Mouse (Mus musculus): ENCODE results near the gene Psg17. TPM values are rescaled to one million over a fixed set of nuclear protein-coding genes. Genes with fewer than 3 reads are reported as not detected.
A peak's percentile ranks its signal among the peaks of the same experiment; 100 is the strongest.

Psg17 gene
- polyA plus RNA-seq, 1 experiment from 2014 or later: not detected

- Histone ChIP-seq H3K4me3 (ENCODE audit: low read length) (peak within 1 kb of the TSS; percentile 42), H3K36me3 (ENCODE audit: control insufficient read depth, insufficient read depth, low read length) (no peaks in the 10 kb centered on the region), H3K4me1 (ENCODE audit: control insufficient read depth, insufficient read depth, low read depth, low read length) (no peaks in the 10 kb centered on the region), H3K27me3 (replicated peaks; ENCODE audit: control insufficient read depth, insufficient read depth, low read length) (no peaks in the 10 kb centered on the region), H3K27ac (ENCODE audit: low read depth, low read length) (peak within 1 kb of the TSS; percentile 20), H3K9me3 (ENCODE audit: control insufficient read depth, low read length) (no peaks in the 10 kb centered on the region), H3K9ac (ENCODE audit: low read depth, low read length) (peak within 1 kb of the TSS; percentile 58), H3K4me2 (ENCODE audit: low read length) (peak within 1 kb of the TSS; percentile 79)
- WGBS: 27% methylated on average over 3 of the region's 3 CpGs
- ATAC-seq: peak; percentile 35
Observed at GRCm38 (mm10) chr7:18839865-18840264, 18.5 kb upstream of the Psg17 start, which contains the start of gene Mill2. Gene Mill2, plus strand, starts transcription at chr7:18839966.

GRCm38 (mm10) chr7:18832298-18832697, 10.9 kb upstream of the Psg17 start:
- H3K4me2 ChIP-seq (ENCODE audit: low read length): no peak overlapping the region
- H3K27me3 ChIP-seq (replicated peaks; ENCODE audit: control insufficient read depth, insufficient read depth, low read length): no peaks in the 10 kb centered on the region
- no peak overlapping the region for H3K4me3 ChIP-seq (ENCODE audit: low read length)
- no peak overlapping the region for H3K9ac ChIP-seq (ENCODE audit: low read depth, low read length)
- no peak for ATAC-seq
- H3K4me1 ChIP-seq (ENCODE audit: control insufficient read depth, insufficient read depth, low read depth, low read length): no peaks in the 10 kb centered on the region
- H3K27ac ChIP-seq (ENCODE audit: low read depth, low read length): no peak overlapping the region
- H3K36me3 ChIP-seq (ENCODE audit: control insufficient read depth, insufficient read depth, low read length): no peaks in the 10 kb centered on the region
- no peaks in the 10 kb centered on the region for H3K9me3 ChIP-seq (ENCODE audit: control insufficient read depth, low read length)
- 49% methylated on average over 13 of the region's 13 CpGs for WGBS

- no peak overlapping the region for H3K4me3 ChIP-seq (ENCODE audit: low read length)
- H3K27me3 ChIP-seq (replicated peaks; ENCODE audit: control insufficient read depth, insufficient read depth, low read length): no peaks in the 10 kb centered on the region
- 75% methylated on average over 7 of the region's 7 CpGs for WGBS
- no peaks in the 10 kb centered on the region for H3K4me1 ChIP-seq (ENCODE audit: control insufficient read depth, insufficient read depth, low read depth, low read length)
- H3K4me2 ChIP-seq (ENCODE audit: low read length): no peak overlapping the region
- H3K27ac ChIP-seq (ENCODE audit: low read depth, low read length): no peak overlapping the region
- no peaks in the 10 kb centered on the region for H3K36me3 ChIP-seq (ENCODE audit: control insufficient read depth, insufficient read depth, low read length)
- H3K9ac ChIP-seq (ENCODE audit: low read depth, low read length): no peak overlapping the region
- H3K9me3 ChIP-seq (ENCODE audit: control insufficient read depth, low read length): no peaks in the 10 kb centered on the region
- no peak for ATAC-seq
Observed at GRCm38 (mm10) chr7:18829545-18829944, 8.1 kb upstream of the Psg17 start.

- Histone ChIP-seq H3K27ac (ENCODE audit: low read depth, low read length) (no peak overlapping the region), H3K9me3 (ENCODE audit: control insufficient read depth, low read length) (no peaks in the 10 kb centered on the region), H3K27me3 (replicated peaks; ENCODE audit: control insufficient read depth, insufficient read depth, low read length) (no peaks in the 10 kb centered on the region), H3K4me1 (ENCODE audit: control insufficient read depth, insufficient read depth, low read depth, low read length) (no peaks in the 10 kb centered on the region), H3K4me2 (ENCODE audit: low read length) (no peak overlapping the region), H3K36me3 (ENCODE audit: control insufficient read depth, insufficient read depth, low read length) (no peaks in the 10 kb centered on the region), H3K4me3 (ENCODE audit: low read length) (no peak overlapping the region), H3K9ac (ENCODE audit: low read depth, low read length) (no peak overlapping the region)
- ATAC-seq: no peak
- 59% methylated on average over 9 of the region's 9 CpGs for WGBS
Observed at GRCm38 (mm10) chr7:18828592-18828991, 7.2 kb upstream of the Psg17 start.

- ATAC-seq: no peak
- Histone ChIP-seq H3K27me3 (replicated peaks; ENCODE audit: control insufficient read depth, insufficient read depth, low read length) (no peaks in the 10 kb centered on the region), H3K4me3 (ENCODE audit: low read length) (no peak overlapping the region), H3K9me3 (ENCODE audit: control insufficient read depth, low read length) (no peaks in the 10 kb centered on the region), H3K4me1 (ENCODE audit: control insufficient read depth, insufficient read depth, low read depth, low read length) (no peaks in the 10 kb centered on the region), H3K36me3 (ENCODE audit: control insufficient read depth, insufficient read depth, low read length) (no peaks in the 10 kb centered on the region), H3K4me2 (ENCODE audit: low read length) (no peak overlapping the region), H3K9ac (ENCODE audit: low read depth, low read length) (no peak overlapping the region), H3K27ac (ENCODE audit: low read depth, low read length) (no peak overlapping the region)
- 63% methylated on average over 26 of the region's 26 CpGs for WGBS
Observed at GRCm38 (mm10) chr7:18827792-18828546, 6.6 kb upstream of the Psg17 start.

GRCm38 (mm10) chr7:18818301-18818700, 3.1 kb downstream of the Psg17 start:
- H3K27ac ChIP-seq (ENCODE audit: low read depth, low read length): no peak overlapping the region
- H3K36me3 ChIP-seq (ENCODE audit: control insufficient read depth, insufficient read depth, low read length): no peaks in the 10 kb centered on the region
- H3K9me3 ChIP-seq (ENCODE audit: control insufficient read depth, low read length): no peaks in the 10 kb centered on the region
- H3K27me3 ChIP-seq (replicated peaks; ENCODE audit: control insufficient read depth, insufficient read depth, low read length): no peaks in the 10 kb centered on the region
- no peak overlapping the region for H3K4me3 ChIP-seq (ENCODE audit: low read length)
- no peaks in the 10 kb centered on the region for H3K4me1 ChIP-seq (ENCODE audit: control insufficient read depth, insufficient read depth, low read depth, low read length)
- 88% methylated on average over 9 of the region's 9 CpGs for WGBS
- no peak overlapping the region for H3K4me2 ChIP-seq (ENCODE audit: low read length)
- ATAC-seq: no peak
- no peak overlapping the region for H3K9ac ChIP-seq (ENCODE audit: low read depth, low read length)

- H3K36me3 ChIP-seq (ENCODE audit: control insufficient read depth, insufficient read depth, low read length): no peaks in the 10 kb centered on the region
- H3K9ac ChIP-seq (ENCODE audit: low read depth, low read length): no peak overlapping the region
- no peak for ATAC-seq
- no peaks in the 10 kb centered on the region for H3K4me1 ChIP-seq (ENCODE audit: control insufficient read depth, insufficient read depth, low read depth, low read length)
- no peak overlapping the region for H3K4me2 ChIP-seq (ENCODE audit: low read length)
- no peaks in the 10 kb centered on the region for H3K27me3 ChIP-seq (replicated peaks; ENCODE audit: control insufficient read depth, insufficient read depth, low read length)
- no peak overlapping the region for H3K27ac ChIP-seq (ENCODE audit: low read depth, low read length)
- H3K9me3 ChIP-seq (ENCODE audit: control insufficient read depth, low read length): no peaks in the 10 kb centered on the region
- no peak overlapping the region for H3K4me3 ChIP-seq (ENCODE audit: low read length)
Observed at GRCm38 (mm10) chr7:18803526-18803925, 17.9 kb downstream of the Psg17 start.

GRCm38 (mm10) chr7:18799129-18799528, 22.3 kb downstream of the Psg17 start:
- WGBS: 50% methylated on average over 3 of the region's 3 CpGs
- ATAC-seq: no peak
- Histone ChIP-seq H3K36me3 (ENCODE audit: control insufficient read depth, insufficient read depth, low read length) (no peaks in the 10 kb centered on the region), H3K27me3 (replicated peaks; ENCODE audit: control insufficient read depth, insufficient read depth, low read length) (no peaks in the 10 kb centered on the region), H3K4me3 (ENCODE audit: low read length) (no peak overlapping the region), H3K27ac (ENCODE audit: low read depth, low read length) (no peak overlapping the region), H3K4me2 (ENCODE audit: low read length) (no peak overlapping the region), H3K9me3 (ENCODE audit: control insufficient read depth, low read length) (no peaks in the 10 kb centered on the region), H3K4me1 (ENCODE audit: control insufficient read depth, insufficient read depth, low read depth, low read length) (no peaks in the 10 kb centered on the region), H3K9ac (ENCODE audit: low read depth, low read length) (no peak overlapping the region)

GRCm38 (mm10) chr7:18798420-18798819, 23.0 kb downstream of the Psg17 start, which contains the start of gene Psg19:
Gene Psg19, minus strand, starts transcription at chr7:18798520.
- ATAC-seq: no peak

More at GRCm38 (mm10) chr7:18798420-18798819, 23.0 kb downstream of the Psg17 start, which contains the start of gene Psg19:
- Histone ChIP-seq H3K9ac (ENCODE audit: low read depth, low read length) (no peak within 1 kb of the TSS), H3K27ac (ENCODE audit: low read depth, low read length) (no peak within 1 kb of the TSS), H3K36me3 (ENCODE audit: control insufficient read depth, insufficient read depth, low read length) (no peaks in the 10 kb centered on the region), H3K4me3 (ENCODE audit: low read length) (no peak within 1 kb of the TSS), H3K4me2 (ENCODE audit: low read length) (no peak within 1 kb of the TSS), H3K9me3 (ENCODE audit: control insufficient read depth, low read length) (no peaks in the 10 kb centered on the region), H3K4me1 (ENCODE audit: control insufficient read depth, insufficient read depth, low read depth, low read length) (no peaks in the 10 kb centered on the region), H3K27me3 (replicated peaks; ENCODE audit: control insufficient read depth, insufficient read depth, low read length) (no peaks in the 10 kb centered on the region)
- 85% methylated on average over 1 of the region's 1 CpGs for WGBS

All from hindbrain, embryonic 16.5 days (tissue).